8 mouse cellular contexts compared by ENCODE assay signal in the genomic region with DNA sequence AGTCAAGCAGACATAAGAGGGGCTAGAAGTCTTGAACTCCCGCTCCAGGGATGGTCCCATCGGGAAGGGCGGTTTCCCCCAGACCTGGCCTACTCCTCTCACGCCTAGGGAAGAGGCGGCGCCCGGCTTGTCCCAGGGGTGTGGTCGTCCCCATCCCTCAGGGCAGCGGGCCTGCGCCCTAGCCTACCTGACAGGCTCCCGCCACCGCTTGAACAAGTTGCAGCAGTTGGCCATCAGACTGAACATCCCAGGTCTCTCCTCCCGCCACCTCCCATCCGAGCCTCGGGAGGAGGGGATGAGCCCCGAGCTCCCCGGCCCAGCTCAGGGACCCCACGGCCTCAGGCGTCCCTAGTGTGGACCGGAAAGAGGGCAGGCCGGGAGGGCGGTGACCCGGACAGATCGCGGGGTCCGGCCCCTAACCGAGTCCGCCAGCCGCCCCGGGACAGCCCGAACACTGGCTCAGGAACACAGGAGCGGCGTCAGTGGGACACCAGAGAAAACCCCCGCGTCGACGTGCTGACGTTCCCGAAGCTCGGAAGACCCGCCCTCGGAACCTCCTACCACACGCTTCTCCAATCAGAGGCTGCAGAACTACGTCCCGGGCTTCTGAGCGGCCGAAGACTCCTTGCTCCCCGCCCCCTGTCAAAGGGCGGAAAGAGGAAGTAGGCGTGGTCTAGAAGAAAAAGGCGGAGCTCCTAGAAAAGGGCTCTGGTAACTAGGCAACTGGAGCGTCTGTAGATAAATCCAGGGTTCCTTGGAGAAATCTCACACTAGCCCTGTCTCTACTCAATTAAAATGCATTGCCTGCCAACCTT. TPM values are rescaled to one million over a fixed set of nuclear protein-coding genes. Genes with fewer than 3 reads are reported as not detected.
DNase-seq lines count a peak whose midpoint lies in the region; ATAC-seq lines count a peak whose summit lies in the region.

Gene Arl13b (minus strand): TSS at position 543 of the 815 bp plus-strand sequence.

- H3K27ac ChIP-seq in hindbrain, embryonic 12.5 days, result peak within 1 kb of the TSS; percentile 77

- ATAC-seq in hindbrain, embryonic 12.5 days (ENCODE audit: low FRiP score), result peak; percentile 100

- no peaks in the 10 kb centered on the region for H3K36me3 ChIP-seq in hindbrain, embryonic 12.5 days

- WGBS in hindbrain, embryonic 12.5 days, result under 1% methylated on average over 51 of the region's 52 CpGs

- H3K9me3 ChIP-seq in hindbrain, embryonic 12.5 days (replicated peaks), result no peaks in the 10 kb centered on the region

- H3K4me1 ChIP-seq in hindbrain, embryonic 12.5 days, result peaks cover 14% of the 10 kb centered on the region

- peak within 1 kb of the TSS; percentile 81 for H3K9ac ChIP-seq in hindbrain, embryonic 12.5 days

- peak within 1 kb of the TSS; percentile 90 for H3K4me3 ChIP-seq in hindbrain, embryonic 12.5 days

- H3K4me2 ChIP-seq in hindbrain, embryonic 12.5 days (replicated peaks), result peak within 1 kb of the TSS; percentile 81

- DNase-seq in NIH3T3 (ENCODE audit: low read depth), result peak; percentile 96
- peak; percentile 94 to 96 for DNase-seq in cerebellum, postnatal 10 days
- DNase-seq in frontal cortex, postnatal 10 days (ENCODE audit: low spot score in 2 of 2), result peak; percentile 92 to 95
- DNase-seq in layer of hippocampus, postnatal 14 days (ENCODE audit: low spot score in 2 of 2), result peak; percentile 86 to 97
- peak; percentile 93 for DNase-seq in lung, postnatal 14 days
- peak; percentile 95 for DNase-seq in retina, adult 2 months (ENCODE audit: low read depth, low spot score)
- DNase-seq in thymus, postnatal 36 days, result peak; percentile 85 to 91

- no peaks in the 10 kb centered on the region for H3K27me3 ChIP-seq in hindbrain, embryonic 12.5 days

RNA-seq across cellular contexts. Expression of gene Arl13b, which starts in this region (rescaled TPM):
- polyA plus RNA-seq in hindbrain, embryonic 12.5 days (2016; fragmentation: Nextera tagmentation; extraction: Ambion mirVana), result 18.6 and 21.0 TPM in 2 replicates
- 10 to 100 TPM; 10.9 to 11.7 TPM for total RNA-seq in layer of hippocampus, postnatal 14 days (2021)

Comparison
In these comparisons a context has a peak if more than half of its experiments do, and no peak if none do; other contexts are left out.
1. Peak in every context shown above with its lines: DNase-seq, ATAC-seq, H3K4me3 ChIP-seq and H3K27ac ChIP-seq.